Mouse (Mus musculus): Measurements from ENCODE around the gene Zbtb12. TPM values are rescaled to one million over a fixed set of nuclear protein-coding genes. Genes with fewer than 3 reads are reported as not detected.

The Zbtb12 gene
- total RNA-seq, 1 experiment: 9.4 TPM

GRCm38 (mm10) chr17:34896366-34896765 lies 17.1 kb downstream of the Zbtb12 start:
- peaks cover 6 to 10% of the 10 kb centered on the region in 2 experiments for H3K4me1 ChIP-seq (ENCODE audit: control insufficient read depth in 2 of 2, insufficient read depth in 2 of 2, low read length in 2 of 2, poor library complexity in 1 of 2)
- H3K9ac ChIP-seq (ENCODE audit: insufficient read depth, low read depth, low read length, poor library complexity, severe bottlenecking): peak overlapping the region; percentile 31; the same call in 1 of the 2 replicates
- H3K9me3 ChIP-seq (ENCODE audit: control insufficient read depth, insufficient read depth, low read depth, low read length): no peaks in the 10 kb centered on the region
- DNase-seq (ENCODE audit: low read depth, low spot score): no peak
- no peak overlapping the region for H3K27ac ChIP-seq (ENCODE audit: insufficient read depth, low read depth, low read length, poor library complexity, severe bottlenecking)
- peaks cover 4% of the 10 kb centered on the region; the same call in 1 of the 2 replicates for H3K36me3 ChIP-seq (ENCODE audit: control insufficient read depth, insufficient read depth, low read length, poor library complexity, severe bottlenecking)
- in situ Hi-C loops (cut with MboI; ENCODE audit: low sequenced_read_pairs in 2 of 2, unreplicated experiment in 2 of 2): no loop called here
- peak overlapping the region in 1 of 2 experiments; percentile 92; a peak in 3 of 4 replicates for H3K4me3 ChIP-seq (ENCODE audit: insufficient read depth in 1 of 2, low read depth in 1 of 2, low read length in 2 of 2, poor library complexity in 1 of 2, severe bottlenecking in 1 of 2)
- no peak for TF ChIP-seq ZC3H11A (IDR thresholded peaks at IDR 0.05; ENCODE audit: borderline replicate concordance, low read depth, low read length)
- no peak for TF ChIP-seq ZNF384 (IDR thresholded peaks at IDR 0.05; ENCODE audit: low read depth, low read length)
- no peak for TF ChIP-seq HCFC1 (IDR thresholded peaks at IDR 0.05; ENCODE audit: borderline replicate concordance, insufficient read depth, low read length)
- TF ChIP-seq MAFK (IDR thresholded peaks at IDR 0.05; ENCODE audit: insufficient read depth, low read depth, low read length): no peak
- no peak for TF ChIP-seq CHD2 (IDR thresholded peaks at IDR 0.05; ENCODE audit: low read depth, low read length)

GRCm38 (mm10) chr17:34897373-34898159 lies 18.3 kb downstream of the Zbtb12 start:
- in situ Hi-C loops (cut with MboI; ENCODE audit: low sequenced_read_pairs in 2 of 2, unreplicated experiment in 2 of 2): no loop called here

GRCm38 (mm10) chr17:34898160-34898586 lies 18.9 kb downstream of the Zbtb12 start, which contains the start of the genes C2 and Ehmt2:
TSS of gene C2 (minus strand) at chr17:34898265.
TSS of gene Ehmt2 (plus strand) at chr17:34898469.
- peaks cover 8 to 17% of the 10 kb centered on the region in 2 experiments for H3K4me1 ChIP-seq (ENCODE audit: control insufficient read depth in 2 of 2, insufficient read depth in 2 of 2, low read length in 2 of 2, poor library complexity in 1 of 2)
- peak within 1 kb of the TSS; percentile 85 for H3K27ac ChIP-seq (ENCODE audit: insufficient read depth, low read depth, low read length, poor library complexity, severe bottlenecking)
- peak within 1 kb of the TSS; percentile 75 to 97 for H3K4me3 ChIP-seq (ENCODE audit: insufficient read depth in 1 of 2, low read depth in 1 of 2, low read length in 2 of 2, poor library complexity in 1 of 2, severe bottlenecking in 1 of 2)
- TF ChIP-seq ZNF384 (IDR thresholded peaks at IDR 0.05; ENCODE audit: low read depth, low read length): no peak
- TF ChIP-seq CHD2 (IDR thresholded peaks at IDR 0.05; ENCODE audit: low read depth, low read length): no peak
- TF ChIP-seq ZC3H11A (IDR thresholded peaks at IDR 0.05; ENCODE audit: borderline replicate concordance, low read depth, low read length): no peak
- no peak for TF ChIP-seq MAFK (IDR thresholded peaks at IDR 0.05; ENCODE audit: insufficient read depth, low read depth, low read length)
- no peak for TF ChIP-seq HCFC1 (IDR thresholded peaks at IDR 0.05; ENCODE audit: borderline replicate concordance, insufficient read depth, low read length)
- no peak for DNase-seq (ENCODE audit: low read depth, low spot score)
- peak within 1 kb of the TSS; percentile 96 for H3K9ac ChIP-seq (ENCODE audit: insufficient read depth, low read depth, low read length, poor library complexity, severe bottlenecking)
- in situ Hi-C loops (cut with MboI; ENCODE audit: low sequenced_read_pairs in 2 of 2, unreplicated experiment in 2 of 2): no loop called here
- peaks cover 7% of the 10 kb centered on the region for H3K36me3 ChIP-seq (ENCODE audit: control insufficient read depth, insufficient read depth, low read length, poor library complexity, severe bottlenecking)
- no peaks in the 10 kb centered on the region for H3K9me3 ChIP-seq (ENCODE audit: control insufficient read depth, insufficient read depth, low read depth, low read length)

More at GRCm38 (mm10) chr17:34897373-34898159, 18.3 kb downstream of the Zbtb12 start:
- H3K9me3 ChIP-seq (ENCODE audit: control insufficient read depth, insufficient read depth, low read depth, low read length): no peaks in the 10 kb centered on the region
- peaks cover 4% of the 10 kb centered on the region; the same call in 1 of the 2 replicates for H3K36me3 ChIP-seq (ENCODE audit: control insufficient read depth, insufficient read depth, low read length, poor library complexity, severe bottlenecking)
- TF ChIP-seq MAFK (IDR thresholded peaks at IDR 0.05; ENCODE audit: insufficient read depth, low read depth, low read length): no peak
- TF ChIP-seq ZC3H11A (IDR thresholded peaks at IDR 0.05; ENCODE audit: borderline replicate concordance, low read depth, low read length): no peak
- TF ChIP-seq HCFC1 (IDR thresholded peaks at IDR 0.05; ENCODE audit: borderline replicate concordance, insufficient read depth, low read length): 0 out of 2 replicates have a peak, but pooled peaks have one; percentile 36
- no peak for TF ChIP-seq ZNF384 (IDR thresholded peaks at IDR 0.05; ENCODE audit: low read depth, low read length)
- H3K9ac ChIP-seq (ENCODE audit: insufficient read depth, low read depth, low read length, poor library complexity, severe bottlenecking): peak overlapping the region; percentile 96
- peaks cover 8 to 11% of the 10 kb centered on the region in 2 experiments for H3K4me1 ChIP-seq (ENCODE audit: control insufficient read depth in 2 of 2, insufficient read depth in 2 of 2, low read length in 2 of 2, poor library complexity in 1 of 2)
- H3K27ac ChIP-seq (ENCODE audit: insufficient read depth, low read depth, low read length, poor library complexity, severe bottlenecking): peak overlapping the region; percentile 85; the same call in 1 of the 2 replicates
- peak overlapping the region; percentile 75 to 97 for H3K4me3 ChIP-seq (ENCODE audit: insufficient read depth in 1 of 2, low read depth in 1 of 2, low read length in 2 of 2, poor library complexity in 1 of 2, severe bottlenecking in 1 of 2)
- no peak for DNase-seq (ENCODE audit: low read depth, low spot score)

DNA sequence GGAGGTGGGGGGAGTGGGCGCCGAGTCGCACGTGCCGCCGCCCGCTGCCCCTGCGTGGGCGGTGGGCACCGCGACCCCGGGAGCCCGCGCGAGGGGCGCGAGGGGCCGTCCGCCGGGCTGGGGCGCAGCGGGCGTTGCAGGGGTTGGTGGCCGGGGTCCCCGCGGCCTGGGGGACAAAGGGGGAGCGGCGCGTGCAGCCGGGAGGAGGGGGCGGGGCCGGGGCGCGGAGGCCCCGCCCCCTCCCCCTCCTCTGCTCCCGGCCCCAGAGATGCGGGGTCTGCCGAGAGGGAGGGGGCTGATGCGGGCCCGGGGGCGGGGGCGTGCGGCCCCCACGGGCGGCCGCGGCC lies 19.4 kb downstream of the Zbtb12 start:
- H3K4me1 ChIP-seq (ENCODE audit: control insufficient read depth in 2 of 2, insufficient read depth in 2 of 2, low read length in 2 of 2, poor library complexity in 1 of 2): peaks cover 11 to 17% of the 10 kb centered on the region in 2 experiments; a peak in 3 of 4 replicates

More for the DNA sequence above, 19.4 kb downstream of the Zbtb12 start:
- no peak for DNase-seq (ENCODE audit: low read depth, low spot score)
- no peaks in the 10 kb centered on the region for H3K9me3 ChIP-seq (ENCODE audit: control insufficient read depth, insufficient read depth, low read depth, low read length)
- peak overlapping the region; percentile 96 for H3K9ac ChIP-seq (ENCODE audit: insufficient read depth, low read depth, low read length, poor library complexity, severe bottlenecking)
- in situ Hi-C loops (cut with MboI; ENCODE audit: low sequenced_read_pairs in 2 of 2, unreplicated experiment in 2 of 2): no loop called here
- peak overlapping the region; percentile 85 for H3K27ac ChIP-seq (ENCODE audit: insufficient read depth, low read depth, low read length, poor library complexity, severe bottlenecking)
- H3K36me3 ChIP-seq (ENCODE audit: control insufficient read depth, insufficient read depth, low read length, poor library complexity, severe bottlenecking): peaks cover 7% of the 10 kb centered on the region
- H3K4me3 ChIP-seq (ENCODE audit: insufficient read depth in 1 of 2, low read depth in 1 of 2, low read length in 2 of 2, poor library complexity in 1 of 2, severe bottlenecking in 1 of 2): peak overlapping the region; percentile 75 to 97
- TF ChIP-seq CHD2 (IDR thresholded peaks at IDR 0.05; ENCODE audit: low read depth, low read length): no peak
- no peak for TF ChIP-seq ZNF384 (IDR thresholded peaks at IDR 0.05; ENCODE audit: low read depth, low read length)

Data from ES-E14 (cell line).